Mouse (Mus musculus) embryonic fibroblast, embryonic 13.5 days (primary cell): ENCODE measurements around the gene Vmn2r86.
"Not testable (repeated sequence)": the region's sequence is repeated elsewhere in the genome, so short reads cannot be mapped to it uniquely, and the experiment has no call there.

ENCODE experiments used
- CTCF ChIP-seq: IDR thresholded peaks from 2 replicates; pipeline ENCODE4 v1.5.1; 2011; ENCODE audit warnings: mild to moderate bottlenecking, control low read depth, low read length, moderate library complexity, borderline replicate concordance; ENCODE audit not compliant: insufficient read depth
- POLR2A ChIP-seq: IDR thresholded peaks from 2 replicates; pipeline ENCODE4 v1.6.1; 2011; ENCODE audit warnings: low read depth, mild to moderate bottlenecking, control low read depth, low read length, moderate library complexity

DNA sequence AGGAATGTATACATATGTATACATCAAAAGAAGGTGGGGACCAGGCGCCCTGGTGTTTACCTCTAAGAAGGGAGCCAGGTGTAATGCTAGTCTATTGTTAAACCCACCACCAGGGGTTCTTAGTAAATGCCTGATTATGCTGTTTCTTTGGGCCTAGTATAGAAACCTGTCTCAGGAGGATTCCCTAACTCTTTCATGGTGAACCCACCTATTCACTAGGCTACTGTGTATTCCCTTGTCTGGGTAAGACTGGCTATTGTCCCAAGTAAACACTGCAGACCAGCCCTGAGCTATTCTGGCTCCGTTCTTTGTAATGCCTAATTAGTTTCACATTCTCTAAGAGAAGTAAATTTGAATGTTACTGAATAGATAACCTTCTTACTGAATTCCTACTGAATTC, 35.9 kb downstream of the Vmn2r86 start:
- not testable (repeated sequence) for TF ChIP-seq CTCF, POLR2A
